Mouse (Mus musculus) heart, postnatal 36 days (tissue): Measurements from ENCODE around the gene Vmn2r35. TPM values are rescaled to one million over a fixed set of nuclear protein-coding genes. Genes with fewer than 3 reads are reported as not detected.
"Not testable (repeated sequence)": the region's sequence is repeated elsewhere in the genome, so short reads cannot be mapped to it uniquely, and the experiment has no call there.

Experiments used
- DNase-seq, 2 experiments: peaks; one replicate each; pipeline ENCODE4 v3.0.0; 2021 to 2022
- intact Hi-C: fragments of 180-260 bp; cut with DNase I; formaldehyde crosslinking; loops from one replicate; pipeline ENCODE4 v1.15.1; 2025
- total RNA-seq, 2 experiments: library from RNA; stranded (reverse); gene quantifications; 2 replicates each; pipeline ENCODE4 v1.2.3; 2021

The Vmn2r35 gene
- not detected for total RNA-seq

DNA sequence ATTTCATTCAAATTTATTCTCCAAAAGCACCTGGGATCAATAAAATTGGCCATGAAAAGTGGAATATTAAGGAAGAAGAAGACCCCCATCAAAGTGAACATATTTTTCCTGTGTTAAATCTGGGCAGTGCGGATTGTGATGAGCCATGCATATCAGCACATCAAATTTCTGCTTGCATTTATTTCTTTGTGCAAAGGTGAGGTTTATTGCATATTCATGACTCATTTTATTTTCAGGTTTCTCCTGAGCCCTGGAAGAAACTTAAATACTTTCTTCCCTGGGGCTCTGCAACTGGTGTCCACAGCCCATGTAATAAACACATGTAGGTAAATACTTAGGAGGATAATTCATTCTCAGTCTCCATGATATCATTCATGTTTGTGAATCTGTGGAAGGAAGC is at the start of gene Vmn2r35:
Gene Vmn2r35, minus strand, starts transcription at position 101 of the 400 bp plus-strand sequence.
- DNase-seq, intact Hi-C loops: not testable (repeated sequence)

DNA sequence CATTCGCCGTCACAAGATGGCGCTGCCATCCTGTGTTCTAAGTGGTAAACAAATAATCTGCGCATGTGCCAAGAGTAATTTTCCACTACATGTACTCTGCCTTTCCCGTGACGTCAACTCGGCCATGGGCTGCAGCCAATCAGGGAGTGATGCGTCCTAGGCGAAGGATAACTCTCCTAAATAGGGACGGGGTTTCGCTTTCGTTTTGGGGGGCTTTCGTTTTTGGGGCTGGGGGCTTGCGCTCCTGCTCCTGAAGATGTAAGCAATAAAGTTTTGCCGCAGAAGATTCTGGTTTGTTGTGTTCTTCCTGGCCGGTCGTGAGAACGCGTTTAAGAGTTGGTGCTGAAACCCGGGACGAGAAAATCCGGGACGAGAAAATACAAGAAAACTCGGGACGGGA is 25.5 kb downstream of the Vmn2r35 start:
- DNase-seq, intact Hi-C loops: not testable (repeated sequence)

Other genes with a start within 250 kb of the Vmn2r35 start
- gene Vmn2r34, start 130.4 kb downstream of the Vmn2r35 start, total RNA-seq, result not detected
- not detected for gene Vmn2r36, start 82.6 kb upstream of the Vmn2r35 start, total RNA-seq